Mouse (Mus musculus) right cerebral cortex, adult 2 months (tissue): Measurements from ENCODE around the gene Rhbg.
A peak's percentile ranks its signal among the peaks of the same experiment; 100 is the strongest.

ENCODE experiments used
- DNase-seq, 2 experiments: peaks; one replicate each; pipeline ENCODE4 v3.0.0; 2021 to 2022; ENCODE audit warnings: low spot score in 2 of 2

Gene Rhbg

GRCm38 (mm10) chr3:88228906-88229305, 25.6 kb downstream of the Rhbg start:
- no peak for DNase-seq

- DNase-seq, result no peak
These were observed 26.5 kb downstream of the Rhbg start for GRCm38 (mm10) chr3:88227976-88228375.

GRCm38 (mm10) chr3:88227260-88227659, 27.2 kb downstream of the Rhbg start:
- DNase-seq, result no peak

GRCm38 (mm10) chr3:88226101-88226845, 28.2 kb downstream of the Rhbg start:
- DNase-seq, result peak in 1 of 2 experiments; percentile 75

DNA sequence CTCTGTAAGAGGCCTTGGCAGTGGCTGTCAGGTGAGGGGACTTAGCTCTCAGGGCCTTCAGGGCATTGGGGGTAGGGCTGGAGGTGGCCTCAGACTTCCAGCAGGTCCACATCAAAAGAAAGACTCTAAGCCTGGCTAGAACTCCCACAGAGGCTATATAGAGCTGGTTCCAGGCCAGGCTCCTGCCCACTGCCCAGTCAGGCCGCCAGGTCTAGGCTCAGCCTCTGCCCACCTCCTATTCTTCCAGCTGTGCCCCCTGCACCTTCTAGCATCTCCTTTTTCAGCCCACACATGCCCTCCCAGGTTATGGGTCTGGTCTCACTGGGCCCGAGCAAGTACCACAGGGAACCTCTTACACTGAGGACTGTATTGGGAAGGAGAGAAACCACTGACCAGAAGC, 29.6 kb downstream of the Rhbg start:
- no peak for DNase-seq

DNA sequence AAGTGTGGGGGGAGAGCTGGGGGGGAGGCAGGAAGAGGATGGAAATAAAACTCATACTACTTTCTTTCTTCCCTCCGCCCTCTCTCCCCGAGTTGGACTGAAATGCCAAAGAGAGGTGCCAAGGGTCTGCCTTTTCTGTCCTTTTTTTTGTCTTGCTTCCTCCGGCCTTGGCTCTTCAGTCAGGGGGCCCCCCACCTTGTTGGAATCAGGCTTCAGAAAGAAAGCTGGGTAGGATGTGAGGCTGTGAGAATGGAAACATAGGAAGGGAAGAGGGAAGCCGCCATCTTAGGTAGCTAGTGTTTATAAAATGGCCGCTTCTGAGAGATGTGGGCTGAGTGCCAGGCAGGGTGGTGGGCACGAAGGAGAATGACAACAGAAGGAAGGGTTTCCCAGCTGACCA, 32.1 kb downstream of the Rhbg start:
- peak in 1 of 2 experiments; percentile 56 for DNase-seq

DNA sequence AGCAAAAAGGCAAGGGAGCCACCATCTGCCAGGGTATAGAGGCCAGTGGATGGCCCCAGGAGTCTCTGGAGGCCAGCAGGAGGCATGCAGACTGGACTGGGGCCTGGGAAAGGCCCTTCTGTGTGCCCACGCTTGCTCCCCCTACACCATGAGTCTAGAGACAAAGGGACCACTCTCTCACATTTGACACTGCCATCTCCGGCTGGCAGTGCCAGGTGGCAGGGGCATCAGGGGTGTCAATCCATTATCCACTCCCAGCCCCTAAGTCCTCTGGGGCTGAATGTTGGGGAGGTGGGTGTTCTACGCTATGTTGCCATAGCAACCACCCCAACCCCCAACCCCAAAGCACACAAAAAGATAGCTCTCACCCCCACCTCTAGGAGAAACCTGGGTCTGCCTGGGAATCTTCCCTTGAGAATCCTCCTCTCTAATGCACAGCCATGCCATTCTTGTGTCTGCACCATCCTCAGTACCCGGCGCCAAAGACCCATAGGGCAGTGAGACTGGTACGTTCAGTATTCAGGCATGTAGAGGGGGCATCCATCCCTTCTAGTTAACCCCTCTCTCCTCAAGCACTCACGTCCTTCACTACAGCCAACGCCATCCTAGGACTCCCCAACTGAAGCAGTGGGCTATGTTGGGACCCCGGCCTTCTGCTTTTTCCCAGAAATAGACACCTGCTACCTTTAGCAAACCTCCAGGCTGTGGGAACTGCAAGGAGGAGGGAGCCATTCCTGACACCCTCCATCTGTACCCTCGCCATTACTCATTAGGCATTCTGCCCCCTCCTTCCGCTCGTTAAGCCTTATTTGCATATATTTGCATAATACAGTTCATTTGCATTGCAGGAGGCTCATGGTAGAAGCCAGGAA, 32.8 kb downstream of the Rhbg start:
- DNase-seq, result peak; percentile 83 to 86

DNA sequence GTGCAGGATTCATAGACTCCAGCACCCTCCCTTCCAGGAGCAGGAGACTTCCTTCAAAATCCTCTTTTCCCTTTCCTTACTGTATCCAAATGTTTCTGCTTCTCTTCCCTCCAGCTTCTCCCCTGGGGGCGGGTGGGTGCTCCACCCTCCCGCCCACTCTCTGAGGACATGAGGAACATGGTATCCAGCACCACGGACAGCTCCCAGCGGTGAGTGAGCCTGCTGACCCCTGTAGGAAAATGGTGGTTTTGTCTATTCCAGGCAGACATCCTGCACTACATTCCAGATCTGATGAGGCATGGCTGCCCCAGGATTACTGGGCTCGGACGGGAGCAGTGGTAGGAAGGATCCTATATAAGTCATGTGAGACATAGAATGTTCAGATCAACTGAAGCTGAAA, 33.7 kb downstream of the Rhbg start:
- no peak for DNase-seq

- DNase-seq, result peak in 1 of 2 experiments; percentile 36
These were observed 34.6 kb downstream of the Rhbg start for GRCm38 (mm10) chr3:88219940-88220339.

DNA sequence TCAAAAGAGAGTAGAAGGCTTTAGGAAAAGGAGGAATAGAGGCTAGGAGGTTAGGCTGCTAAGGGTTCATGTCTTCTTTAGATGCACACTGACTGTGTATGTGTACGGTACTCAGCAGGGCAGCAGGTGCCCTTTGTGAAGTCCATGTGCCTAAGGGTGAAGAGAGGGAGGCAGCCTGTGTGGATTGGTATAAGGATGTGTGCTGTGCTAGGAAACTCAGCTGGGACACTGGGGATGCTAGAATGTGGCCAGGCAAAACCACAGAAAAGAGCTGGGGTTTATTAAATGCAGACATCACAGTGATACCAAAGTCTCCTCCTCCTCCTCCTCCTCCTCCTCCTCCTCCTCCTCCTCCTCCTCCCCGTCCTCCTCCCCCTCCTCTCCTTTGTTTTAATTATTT, 36.8 kb downstream of the Rhbg start:
- peak in 1 of 2 experiments; percentile 27 for DNase-seq

GRCm38 (mm10) chr3:88216534-88217326, 37.8 kb downstream of the Rhbg start:
- DNase-seq, result peak in 1 of 2 experiments; percentile 41

- peak in 1 of 2 experiments; percentile 28 for DNase-seq
These were observed 38.4 kb downstream of the Rhbg start for GRCm38 (mm10) chr3:88216116-88216515.

- peak in 1 of 2 experiments; percentile 51 for DNase-seq
These were observed 38.9 kb downstream of the Rhbg start for GRCm38 (mm10) chr3:88215553-88216004.

GRCm38 (mm10) chr3:88214971-88215552, 39.4 kb downstream of the Rhbg start:
- DNase-seq, result peak in 1 of 2 experiments; percentile 58

DNA sequence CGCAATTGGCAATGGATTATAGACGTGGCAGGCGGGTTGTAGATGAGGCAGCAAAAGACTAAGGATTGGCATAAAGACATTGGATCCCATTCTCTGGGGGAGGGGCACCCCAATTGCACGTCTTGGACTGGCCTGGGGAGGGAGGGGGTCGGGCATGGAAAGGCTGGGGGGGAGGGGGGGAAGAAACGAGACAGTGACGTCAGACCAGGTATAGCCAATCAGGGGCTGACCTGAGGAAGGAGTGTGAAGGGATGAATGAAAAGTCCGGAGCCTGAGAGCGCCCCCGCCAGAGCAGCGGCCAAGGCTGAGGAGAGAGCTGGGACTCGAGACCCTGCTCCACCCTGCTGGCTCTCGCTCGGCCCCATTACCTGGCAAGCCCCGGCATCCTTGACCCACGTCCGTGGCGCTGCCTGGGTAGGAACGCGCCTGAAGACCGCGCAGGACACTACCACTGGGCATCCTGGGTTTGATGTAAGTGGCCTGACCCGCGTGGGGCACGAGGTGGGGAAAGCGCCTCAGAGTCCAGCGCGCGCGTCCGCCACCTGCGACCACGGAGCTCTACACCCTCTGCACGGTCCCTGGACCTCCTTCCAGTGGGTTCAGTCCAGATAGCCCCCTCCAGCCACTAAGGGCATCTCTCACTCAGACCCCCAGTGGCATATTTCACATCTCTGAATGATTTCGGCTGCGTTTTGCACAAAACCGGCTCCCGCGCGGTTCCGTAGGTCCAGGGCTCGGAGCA, 40.1 kb downstream of the Rhbg start:
- peak; percentile 75 to 81 for DNase-seq

- DNase-seq, result peak in 1 of 2 experiments; percentile 29
These were observed 41.5 kb downstream of the Rhbg start for GRCm38 (mm10) chr3:88213019-88213418.

- no peak for DNase-seq
These were observed 42.2 kb downstream of the Rhbg start for GRCm38 (mm10) chr3:88212356-88212755.

DNA sequence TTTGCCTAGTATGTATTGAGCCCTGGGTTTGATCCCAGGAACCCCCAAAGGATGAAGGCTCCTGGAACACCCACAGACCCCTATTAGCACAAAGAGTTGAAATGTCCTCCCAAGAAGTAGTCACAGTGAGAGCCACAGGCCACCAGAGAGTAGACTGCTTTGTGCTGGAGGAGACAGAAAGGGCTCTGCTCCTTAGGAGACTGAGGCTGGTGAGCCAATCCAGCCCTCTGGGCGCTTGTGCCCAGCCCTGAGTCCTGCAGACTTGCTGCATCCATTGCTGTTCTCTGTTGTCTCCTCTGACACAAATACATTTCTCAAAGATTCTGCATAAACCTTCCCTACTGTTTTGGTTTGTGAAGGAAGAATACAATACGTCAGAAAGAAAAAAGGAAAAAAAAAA, 43.6 kb downstream of the Rhbg start:
- DNase-seq, result peak in 1 of 2 experiments; percentile 23

GRCm38 (mm10) chr3:88210121-88210520, 44.4 kb downstream of the Rhbg start:
- no peak for DNase-seq

- peak in 1 of 2 experiments; percentile 25 for DNase-seq
These were observed 45.2 kb downstream of the Rhbg start for GRCm38 (mm10) chr3:88209306-88209705.
